Mouse (Mus musculus) megakaryocyte, embryonic 14.5 days (primary cell): ENCODE data around the gene Gimap3. TPM values are rescaled to one million over a fixed set of nuclear protein-coding genes. Genes with fewer than 3 reads are reported as not detected.

ENCODE experiments used
- H3K27me3 ChIP-seq: replicated peaks from 2 replicates; pipeline ENCODE3; 2012; ENCODE audit warnings: inconsistent platforms
- H3K36me3 ChIP-seq: replicated peaks from 2 replicates; pipeline ENCODE3; 2012; ENCODE audit warnings: low read length, inconsistent platforms, mixed read lengths
- H3K4me1 ChIP-seq: 2 replicates; pipeline ENCODE4 v1.6.1; 2012; ENCODE audit warnings: inconsistent platforms
- H3K4me3 ChIP-seq: replicated peaks from 2 replicates; pipeline ENCODE3; 2012; ENCODE audit warnings: moderate library complexity, mild to moderate bottlenecking, inconsistent platforms
- H3K9me3 ChIP-seq: 2 replicates; pipeline ENCODE4 v1.6.1; 2012; ENCODE audit warnings: inconsistent platforms
- FLI1 ChIP-seq: IDR thresholded peaks from 2 replicates; pipeline ENCODE4 v1.6.1; 2012; ENCODE audit warnings: low read length, inconsistent platforms, mixed read lengths
- GATA1 ChIP-seq: IDR thresholded peaks from 3 replicates; pipeline ENCODE4 v1.6.1; 2012; ENCODE audit warnings: mixed read lengths, low read length, inconsistent platforms, borderline replicate concordance
- polyA plus RNA-seq: library from polyadenylated mRNA; stranded (reverse); fragments of >175 nt; gene quantifications from 2 replicates; pipeline ENCODE4 v1.2.3, GENCODE M21; 2012; ENCODE audit warnings: low replicate concordance; ENCODE audit not compliant: insufficient read depth

The Gimap3 gene
- polyA plus RNA-seq, 1 experiment = 2.3 TPM

DNA sequence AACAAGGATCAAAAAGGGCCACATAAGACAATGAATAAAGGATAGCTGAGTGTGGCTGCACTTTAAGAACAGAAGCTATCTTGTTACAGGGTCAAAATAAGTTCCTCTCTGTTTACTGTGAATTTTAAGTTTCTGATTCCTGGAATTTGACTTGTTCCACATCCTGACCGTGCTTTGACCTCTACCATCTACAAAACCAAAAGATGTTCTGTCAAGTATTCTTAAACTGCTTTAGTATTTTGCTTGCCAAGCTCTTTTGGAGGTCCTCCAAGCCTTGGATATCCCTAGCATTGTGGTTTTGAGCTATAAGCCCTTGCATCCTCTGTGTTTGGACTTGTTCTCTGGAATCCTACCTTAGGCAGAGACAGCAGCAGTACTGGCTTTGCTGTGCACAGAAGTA is 14.5 kb upstream of the Gimap3 start:
- TF ChIP-seq GATA1 = no peak
- no peak for TF ChIP-seq FLI1
- H3K4me3 ChIP-seq = no peak overlapping the region
- H3K9me3 ChIP-seq = peaks cover 3% of the 10 kb centered on the region; the same call in 1 of the 2 replicates
- H3K4me1 ChIP-seq = peaks cover 16% of the 10 kb centered on the region
- no peaks in the 10 kb centered on the region for H3K36me3 ChIP-seq
- no peaks in the 10 kb centered on the region for H3K27me3 ChIP-seq

- Histone ChIP-seq H3K4me3 (no peak overlapping the region), H3K4me1 (peaks cover 16% of the 10 kb centered on the region), H3K27me3 (no peaks in the 10 kb centered on the region), H3K9me3 (peaks cover 8% of the 10 kb centered on the region), H3K36me3 (no peaks in the 10 kb centered on the region)
- no peak for TF ChIP-seq FLI1
- TF ChIP-seq GATA1 = no peak
Measured at GRCm38 (mm10) chr6:48784406-48784805, 13.8 kb upstream of the Gimap3 start.

DNA sequence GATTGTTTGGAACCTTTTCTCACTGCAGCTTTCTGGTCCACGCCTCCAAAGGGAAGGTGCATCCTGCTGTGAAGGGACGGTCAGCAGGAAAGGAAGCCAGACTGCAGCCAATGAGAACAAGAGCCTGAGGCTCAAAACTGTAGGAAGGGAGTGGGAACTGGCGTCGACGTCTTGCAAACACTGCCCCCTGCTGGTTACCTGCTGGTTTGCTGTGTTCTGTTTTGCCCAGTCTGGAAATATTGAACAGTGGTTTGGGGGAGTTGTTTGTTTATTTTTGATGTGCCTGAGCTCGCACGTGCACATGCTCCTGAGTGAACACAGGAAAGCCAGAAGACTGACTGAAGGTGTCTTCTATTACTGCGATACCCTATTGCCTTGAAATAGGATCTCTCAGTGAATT is 1.4 kb upstream of the Gimap3 start:
- TF ChIP-seq FLI1 (no peak), GATA1 (no peak)
- peaks cover 17% of the 10 kb centered on the region for H3K4me1 ChIP-seq

DNA sequence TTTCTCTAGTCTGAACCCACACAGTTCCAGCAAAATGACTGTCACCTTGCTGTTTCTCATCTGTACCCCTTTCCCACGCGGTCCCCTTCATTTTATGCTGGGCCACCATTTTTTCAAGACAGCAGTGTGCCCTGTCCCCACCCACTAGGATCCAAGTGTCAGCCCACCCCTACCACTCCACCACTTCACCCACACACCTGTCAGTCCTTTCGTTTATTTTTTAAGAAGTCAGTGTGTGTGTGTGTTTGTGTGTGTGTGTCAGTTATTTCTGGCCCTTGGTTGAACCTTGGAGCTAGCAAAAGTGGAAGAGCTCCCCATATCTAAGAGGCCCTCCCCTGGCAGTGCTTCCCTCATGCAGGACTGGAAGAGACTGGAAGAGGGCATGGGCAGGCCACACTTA is 1.7 kb downstream of the Gimap3 start:
- Histone ChIP-seq H3K36me3 (no peaks in the 10 kb centered on the region), H3K27me3 (no peaks in the 10 kb centered on the region), H3K4me1 (peaks cover 20% of the 10 kb centered on the region), H3K9me3 (peaks cover 7% of the 10 kb centered on the region), H3K4me3 (no peak overlapping the region)
- TF ChIP-seq FLI1 (no peak), GATA1 (no peak)

More for the DNA sequence above, 1.4 kb upstream of the Gimap3 start:
- peak overlapping the region; percentile 53 for H3K4me3 ChIP-seq
- peaks cover 10% of the 10 kb centered on the region for H3K9me3 ChIP-seq
- H3K36me3 ChIP-seq = no peaks in the 10 kb centered on the region
- no peaks in the 10 kb centered on the region for H3K27me3 ChIP-seq

GRCm38 (mm10) chr6:48768178-48768869 is 2.3 kb downstream of the Gimap3 start:
- TF ChIP-seq FLI1 (no peak), GATA1 (no peak)
- Histone ChIP-seq H3K27me3 (no peaks in the 10 kb centered on the region), H3K36me3 (no peaks in the 10 kb centered on the region), H3K4me1 (peaks cover 20% of the 10 kb centered on the region), H3K4me3 (no peak overlapping the region), H3K9me3 (peaks cover 7% of the 10 kb centered on the region)

DNA sequence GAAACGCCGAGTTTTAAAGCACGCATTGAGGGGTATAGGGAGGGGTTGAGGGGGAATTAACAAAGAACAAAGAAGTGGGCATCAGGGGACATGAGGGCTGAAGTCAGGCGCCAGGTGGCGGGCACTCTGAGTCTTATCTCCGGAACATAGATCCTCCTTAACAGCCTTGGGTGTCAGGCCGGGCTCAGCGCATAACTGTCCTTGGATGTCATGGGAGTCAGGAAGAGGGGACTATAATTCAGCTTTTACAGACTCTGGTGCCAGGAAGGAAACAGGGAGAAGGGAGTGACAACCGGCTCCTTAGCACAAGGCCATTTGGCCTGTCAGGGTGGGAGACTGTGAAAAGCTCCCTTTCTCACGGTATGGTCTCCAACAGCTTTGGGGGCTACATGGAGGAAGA is 6.2 kb downstream of the Gimap3 start:
- Histone ChIP-seq H3K9me3 (peaks cover 7% of the 10 kb centered on the region), H3K36me3 (no peaks in the 10 kb centered on the region), H3K27me3 (no peaks in the 10 kb centered on the region), H3K4me1 (0 out of 2 replicates have a peak, but pooled peaks cover 13% of the 10 kb centered on the region), H3K4me3 (no peak overlapping the region)
- TF ChIP-seq FLI1 (no peak), GATA1 (no peak)

DNA sequence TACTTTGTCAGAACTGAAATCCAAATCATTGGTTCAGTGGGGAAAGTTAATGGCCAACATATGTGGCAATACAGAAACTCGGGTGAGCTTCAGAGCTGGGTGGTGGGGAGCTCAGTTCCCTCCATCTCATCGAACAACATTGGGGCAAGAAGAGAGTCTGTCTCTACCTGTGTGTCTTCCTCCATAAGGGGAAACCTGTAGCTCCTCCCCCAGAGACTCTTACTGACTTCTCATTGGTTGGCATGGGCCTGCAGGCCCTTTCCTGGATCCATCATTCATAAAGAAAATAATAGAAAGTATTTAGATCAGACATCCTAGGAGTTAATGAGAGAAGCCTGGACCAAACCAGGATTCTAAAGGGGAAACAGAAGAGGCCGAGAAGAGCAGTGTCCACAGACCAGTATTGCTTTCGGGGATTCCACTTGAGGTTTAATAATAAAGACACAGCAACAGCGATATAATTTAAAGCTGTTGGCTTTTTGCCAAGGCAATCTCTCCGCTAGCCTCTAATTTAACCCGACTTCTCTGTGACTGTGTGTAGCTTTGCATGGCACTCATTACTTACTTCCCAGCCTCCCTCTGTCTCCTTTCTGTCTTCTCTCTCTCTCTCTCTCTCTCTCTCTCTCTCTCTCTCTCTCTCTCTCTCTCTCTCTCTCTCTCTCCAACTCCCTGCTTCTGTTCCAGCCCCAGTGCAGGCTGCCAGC is 6.9 kb downstream of the Gimap3 start:
- Histone ChIP-seq H3K4me1 (0 out of 2 replicates have a peak, but pooled peaks cover 10% of the 10 kb centered on the region), H3K4me3 (no peak overlapping the region), H3K9me3 (peaks cover 7% of the 10 kb centered on the region), H3K36me3 (no peaks in the 10 kb centered on the region), H3K27me3 (no peaks in the 10 kb centered on the region)
- TF ChIP-seq GATA1 (no peak), FLI1 (no peak)

DNA sequence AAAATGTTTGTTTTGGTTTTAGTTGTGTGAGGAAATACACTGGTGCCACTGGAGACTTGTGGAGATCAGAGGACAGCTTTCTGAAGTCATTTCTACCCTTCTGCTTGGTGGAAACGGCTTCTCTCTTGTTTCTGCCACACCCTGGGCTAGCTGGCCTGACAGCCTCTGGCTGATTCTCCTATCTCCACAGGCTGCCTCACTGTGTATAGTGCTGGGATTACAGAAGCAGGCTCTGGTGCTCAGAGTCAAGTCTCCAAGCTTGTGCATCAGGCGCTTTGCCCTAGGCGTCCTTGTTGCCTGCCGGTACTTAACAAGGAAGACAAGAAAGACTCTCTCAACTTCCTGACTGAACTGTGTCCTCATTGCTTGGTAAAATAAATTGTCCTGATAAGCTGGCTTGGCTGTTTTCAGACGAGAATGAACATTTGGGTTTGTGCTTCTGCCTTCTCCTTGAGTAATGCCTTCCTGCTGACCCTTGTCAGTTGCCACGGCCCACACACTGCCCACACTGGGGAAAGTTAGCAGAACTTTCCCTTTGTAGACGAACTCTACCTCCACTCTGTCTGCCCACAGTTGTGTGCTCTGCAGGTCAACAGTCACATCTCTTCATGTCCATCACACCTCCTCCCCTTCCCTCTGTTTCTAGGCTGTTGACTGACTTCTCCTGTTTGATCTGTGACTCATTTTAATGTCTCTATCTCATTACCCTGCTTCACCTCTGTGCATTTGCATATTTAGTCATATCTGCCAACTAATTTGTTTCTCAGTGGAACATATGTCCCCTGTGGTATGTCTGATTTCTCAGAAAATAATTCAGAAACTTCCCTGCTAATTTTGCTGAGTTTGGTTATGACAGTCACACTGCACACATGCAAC is 23.3 kb downstream of the Gimap3 start:
- H3K9me3 ChIP-seq = 0 out of 2 replicates have a peak, but pooled peaks cover 2% of the 10 kb centered on the region
- H3K36me3 ChIP-seq = peaks cover 38% of the 10 kb centered on the region
- peak overlapping the region; percentile 89 for H3K4me3 ChIP-seq
- peaks cover 57% of the 10 kb centered on the region for H3K4me1 ChIP-seq
- TF ChIP-seq FLI1 (no peak), GATA1 (no peak)
- no peaks in the 10 kb centered on the region for H3K27me3 ChIP-seq
